7 mouse cellular contexts compared by ENCODE assay signal in the genomic region with DNA sequence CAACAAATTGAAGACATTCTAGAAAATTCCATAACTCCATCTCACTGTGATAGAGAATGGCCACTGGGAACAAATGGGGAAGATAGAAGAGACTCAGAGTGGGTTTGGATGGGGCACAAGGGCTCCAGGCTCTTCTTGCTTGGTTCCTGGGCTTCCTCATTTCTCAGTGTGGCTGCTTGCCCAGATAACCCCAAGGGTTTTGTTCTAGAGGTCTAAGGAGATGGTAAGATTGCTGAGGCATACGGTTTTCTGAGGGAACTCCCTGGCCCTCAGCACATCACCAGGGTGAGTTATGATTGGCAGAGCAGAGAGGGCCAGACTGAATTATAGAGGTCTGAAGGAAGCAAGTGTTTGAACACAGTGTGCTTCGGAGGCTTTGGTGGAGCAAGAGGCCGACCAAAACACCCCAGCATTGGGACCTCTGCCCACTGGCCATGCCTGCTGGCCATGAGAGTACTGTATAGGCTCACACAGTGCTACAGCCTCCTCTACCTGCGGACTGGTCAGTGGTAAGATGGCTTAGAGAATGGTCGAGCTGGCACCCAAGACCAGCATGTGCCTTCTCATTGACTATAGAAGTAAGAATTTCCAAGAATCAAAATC. TPM values are rescaled to one million over a fixed set of nuclear protein-coding genes. Genes with fewer than 3 reads are reported as not detected.
A peak's percentile ranks its signal among the peaks of the same experiment; 100 is the strongest.
DNase-seq lines count a peak whose midpoint lies in the region; ATAC-seq and TF ChIP-seq lines count a peak whose summit lies in the region.
"Not testable (repeated sequence)": the region's sequence is repeated elsewhere in the genome, so short reads cannot be mapped to it uniquely, and the experiment has no call there.

No protein-coding gene starts in this region.

- H3K4me2 ChIP-seq in hindbrain, postnatal 0 days (ENCODE audit: low read depth, low read length), result not testable (repeated sequence)

- not testable (repeated sequence) for H3K4me1 ChIP-seq in hindbrain, postnatal 0 days (ENCODE audit: insufficient read depth, low read length)

- H3K27me3 ChIP-seq in hindbrain, postnatal 0 days (ENCODE audit: insufficient read depth, low read length), result not testable (repeated sequence)

- not testable (repeated sequence) for H3K9me3 ChIP-seq in hindbrain, postnatal 0 days (ENCODE audit: low read length)

- not testable (repeated sequence) for H3K36me3 ChIP-seq in hindbrain, postnatal 0 days (ENCODE audit: insufficient read depth, low read length)

- ATAC-seq in granulocyte monocyte progenitor cell, adult 5-6 weeks (replicated peaks; ENCODE audit: poor library complexity, severe bottlenecking), result peak; percentile 56
- ATAC-seq in hindbrain, postnatal 0 days, result not testable (repeated sequence)

- not testable (repeated sequence) for H3K4me3 ChIP-seq in hindbrain, postnatal 0 days (ENCODE audit: low read length)

- H3K27ac ChIP-seq in hindbrain, postnatal 0 days, result not testable (repeated sequence)

- H3K9ac ChIP-seq in hindbrain, postnatal 0 days (replicated peaks; ENCODE audit: low read length), result not testable (repeated sequence)

- TF ChIP-seq CTCF in hindbrain, postnatal 0 days (IDR thresholded peaks at IDR 0.05; ENCODE audit: low read depth), result not testable (repeated sequence)

- DNase-seq in 3T3-L1 (ENCODE audit: low read depth, low spot score) (peak; percentile 38), NIH3T3 (ENCODE audit: low read depth) (peak; percentile 41)
- DNase-seq in cerebellum, adult 18-20 months, result peak; percentile 57 to 64
- peak; percentile 63 to 67 for DNase-seq in cerebellum, postnatal 25 days
- DNase-seq in hindbrain, postnatal 0 days (ENCODE audit: low spot score), result peak; percentile 29
- peak; percentile 4 for DNase-seq in skeletal muscle tissue, adult 2 months (ENCODE audit: low read depth, low spot score)

- 69% methylated on average over 5 of the region's 5 CpGs for WGBS in hindbrain, postnatal 0 days

RNA-seq across cellular contexts. Expression of gene Diras2, which starts 25.3 kb away (rescaled TPM):
- total RNA-seq in granulocyte monocyte progenitor cell, adult 5-6 weeks (2014; fragmentation: Nextera tagmentation), result 1.4 and 3.8 TPM in 2 replicates
- 2.7 and 4.5 TPM in 2 replicates for total RNA-seq in granulocyte monocyte progenitor cell, adult 5-6 weeks (2017)
- 64.4 and 64.5 TPM in 2 replicates for total RNA-seq in hindbrain, postnatal 0 days (2014; rRNA removed)
- 7.3 and 7.9 TPM in 2 replicates for polyA plus RNA-seq in hindbrain, postnatal 0 days (2015; fragmentation: Nextera tagmentation; extraction: Ambion mirVana)

Comparison
In these comparisons a context has a peak if more than half of its experiments do, and no peak if none do; other contexts are left out.
1. DNase-seq: peak in every context shown above with its lines; median percentile 65 in cerebellum, postnatal 25 days; 60 in cerebellum, adult 18-20 months; 41 in NIH3T3; 38 in 3T3-L1; 29 in hindbrain, postnatal 0 days; 4 in skeletal muscle tissue, adult 2 months.
2. RNA of gene Diras2, which starts 25.3 kb away (total RNA-seq): 64.4 to 64.5 TPM in hindbrain, postnatal 0 days; 1.4 to 4.5 TPM in granulocyte monocyte progenitor cell, adult 5-6 weeks; every median in the first group is over 10 times any median in the second.